Mouse (Mus musculus) right cerebral cortex, postnatal 10 days (tissue): ENCODE data around the gene Stard3.
"Not testable (repeated sequence)": the region's sequence is repeated elsewhere in the genome, so short reads cannot be mapped to it uniquely, and the experiment has no call there.

Source experiments
- DNase-seq, 2 experiments: peaks; one replicate each; pipeline ENCODE4 v3.0.0; 2021; ENCODE audit warnings: low spot score in 2 of 2

Gene Stard3

DNA sequence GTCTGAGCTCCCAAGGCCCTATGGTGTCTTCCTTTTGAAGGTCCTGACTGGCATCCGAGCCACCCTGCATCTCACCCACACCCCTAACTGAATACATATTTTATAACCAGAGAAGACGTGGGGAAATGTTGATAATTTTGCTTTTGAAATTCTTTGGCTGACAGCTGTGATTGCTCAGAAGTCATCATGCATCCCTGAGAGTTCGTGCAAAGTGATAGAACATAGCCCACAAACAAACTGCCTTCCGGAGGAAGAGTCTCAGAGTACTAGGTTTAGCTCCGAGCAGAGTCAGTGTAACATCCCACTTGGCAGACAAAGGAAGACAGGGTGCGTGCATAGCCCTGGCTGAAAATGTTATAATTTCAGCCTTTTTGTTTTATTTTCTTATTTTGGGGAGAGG, 15.1 kb downstream of the Stard3 start:
- no peak for DNase-seq

GRCm38 (mm10) chr11:98374266-98374665, 16.1 kb downstream of the Stard3 start:
- no peak for DNase-seq

DNA sequence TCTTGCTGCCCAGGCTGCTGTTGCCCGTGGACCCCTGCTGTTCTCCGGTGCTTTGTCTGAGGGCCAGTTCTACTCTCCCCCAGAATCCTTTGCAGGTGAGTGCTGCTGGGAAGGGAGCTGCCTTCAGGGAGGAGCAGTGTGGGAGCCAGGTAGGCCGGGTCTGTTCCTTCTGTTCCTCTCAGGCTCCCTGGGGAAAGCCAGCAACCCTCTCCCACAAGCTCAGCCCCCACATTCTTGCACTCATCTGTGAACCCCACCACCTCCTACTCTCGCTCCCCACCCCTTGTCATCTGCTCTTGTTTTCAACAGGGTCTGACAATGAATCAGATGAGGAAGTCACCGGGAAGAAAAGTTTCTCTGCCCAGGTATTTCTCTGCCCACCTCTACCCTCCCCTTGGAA, 18.6 kb downstream of the Stard3 start:
- no peak for DNase-seq

DNA sequence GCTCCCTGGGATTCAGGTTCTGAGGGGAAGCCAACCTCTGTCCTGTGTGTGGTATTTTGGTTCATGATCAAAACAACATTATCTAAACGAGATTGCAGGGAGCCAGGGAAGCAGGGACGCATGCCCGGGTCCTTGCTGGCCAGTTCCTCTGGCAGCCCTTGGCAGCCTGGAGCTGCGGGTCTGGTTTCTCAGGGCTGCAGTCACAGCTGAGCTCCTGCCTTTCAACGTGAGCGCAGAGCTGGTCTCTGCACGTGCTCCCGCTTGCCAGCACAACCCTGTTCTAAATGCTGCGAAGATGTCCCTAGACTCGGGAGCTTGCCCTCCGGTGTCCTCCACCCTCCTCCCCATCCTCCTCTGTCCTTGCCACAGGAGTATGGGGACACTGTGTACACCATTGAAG, 19.6 kb downstream of the Stard3 start:
- DNase-seq = no peak

- DNase-seq = no peak
These were observed 21.2 kb downstream of the Stard3 start for GRCm38 (mm10) chr11:98379379-98379778.

DNA sequence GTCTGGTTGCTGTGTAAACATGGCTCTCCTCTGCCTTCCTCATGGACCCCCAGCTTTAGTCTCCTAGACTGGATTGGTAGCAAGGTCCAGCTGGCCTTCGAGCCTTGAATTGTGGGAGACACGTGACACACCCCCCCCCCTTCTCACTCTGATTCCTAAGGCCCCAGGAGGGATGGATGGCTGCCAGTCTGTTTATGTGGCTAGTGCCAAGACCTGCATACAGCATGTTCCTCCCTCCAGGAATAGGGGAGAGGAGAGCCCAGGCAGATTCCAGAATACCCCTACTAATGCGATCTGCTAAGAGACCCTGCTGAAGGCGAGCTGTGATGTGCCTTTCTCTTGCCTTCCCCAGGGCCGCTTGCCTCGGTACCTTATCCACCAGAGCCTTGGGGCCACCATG, 21.9 kb downstream of the Stard3 start:
- DNase-seq = no peak

DNA sequence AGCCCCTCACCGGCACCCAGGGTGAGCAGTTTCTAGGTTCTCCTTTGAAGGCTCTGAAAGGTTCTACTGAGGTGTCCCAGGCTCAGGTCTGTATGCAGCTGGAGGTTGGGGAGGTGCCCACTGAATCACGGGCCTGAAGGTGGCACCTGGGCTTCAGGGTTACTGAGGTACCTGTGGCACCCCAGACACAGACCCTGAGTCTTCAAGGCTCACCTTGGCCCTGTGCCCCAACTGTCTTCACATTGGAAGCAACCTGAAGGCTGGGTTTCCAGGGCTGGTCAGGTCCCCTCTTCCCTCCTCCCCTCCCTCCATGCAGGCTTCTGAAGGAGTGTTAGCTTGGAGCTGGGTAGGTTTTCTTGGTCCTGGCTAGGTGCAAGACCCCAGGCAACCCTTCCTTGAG, 23.5 kb downstream of the Stard3 start:
- no peak for DNase-seq

DNA sequence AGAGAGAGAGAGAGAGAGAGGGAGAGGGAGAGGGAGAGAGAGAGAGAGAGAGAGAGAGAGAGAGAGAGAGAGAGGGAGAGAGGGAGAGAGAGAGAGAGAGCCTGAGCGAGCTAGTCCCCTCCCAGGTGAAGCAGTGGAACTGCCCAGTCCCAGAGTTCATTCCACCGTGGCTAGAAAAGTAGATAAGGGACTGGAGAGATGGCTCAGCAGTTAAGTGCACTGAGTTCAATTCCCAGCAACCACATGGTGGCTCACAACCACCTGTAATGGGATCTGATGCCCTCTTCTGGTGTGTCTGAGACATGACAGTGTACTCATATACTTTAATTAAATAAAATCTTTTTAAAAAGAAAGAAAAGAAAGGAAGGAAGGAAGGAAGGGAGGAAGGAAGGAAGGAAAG, 24.2 kb downstream of the Stard3 start:
- DNase-seq = not testable (repeated sequence)

DNA sequence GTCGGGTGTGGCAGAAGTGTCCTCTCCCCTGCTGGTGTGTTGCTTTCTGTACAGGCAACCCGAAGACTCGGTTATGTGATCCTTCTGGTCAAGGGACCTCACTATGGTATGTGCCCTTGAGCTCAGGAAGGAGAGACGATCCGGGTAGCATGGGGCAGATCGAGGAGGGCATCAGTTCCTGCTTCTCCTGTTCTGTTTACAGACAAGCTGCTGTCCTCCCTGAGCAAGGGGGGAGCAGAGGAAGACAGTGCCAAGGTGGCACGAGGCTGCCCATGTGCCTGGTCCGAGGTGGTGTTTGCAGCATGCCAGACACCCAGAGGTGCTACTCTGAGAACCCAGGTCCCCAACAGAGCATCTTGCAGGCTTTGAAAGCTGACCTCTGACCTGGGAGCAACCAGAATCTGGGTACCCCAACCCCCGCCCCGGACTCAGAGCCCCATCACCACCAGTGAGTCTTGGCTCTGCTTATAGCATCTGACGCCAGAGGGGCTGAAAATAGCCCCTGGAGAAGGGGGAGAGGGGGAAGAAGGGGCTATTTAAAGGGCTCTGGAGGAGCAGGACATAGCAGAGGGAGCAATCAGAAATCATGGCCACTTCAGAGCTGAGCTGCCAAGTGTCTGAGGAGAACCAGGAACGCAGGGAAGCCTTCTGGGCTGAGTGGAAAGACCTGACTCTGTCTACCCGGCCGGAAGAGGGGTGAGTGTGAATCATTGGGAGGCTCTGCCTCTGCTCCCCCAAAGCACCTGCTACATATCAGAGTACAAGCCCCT, 25.3 kb downstream of the Stard3 start, which contains the start of gene Tcap:
Gene Tcap (plus strand): TSS at position 551 of the 770 bp plus-strand sequence.
- DNase-seq = no peak

DNA sequence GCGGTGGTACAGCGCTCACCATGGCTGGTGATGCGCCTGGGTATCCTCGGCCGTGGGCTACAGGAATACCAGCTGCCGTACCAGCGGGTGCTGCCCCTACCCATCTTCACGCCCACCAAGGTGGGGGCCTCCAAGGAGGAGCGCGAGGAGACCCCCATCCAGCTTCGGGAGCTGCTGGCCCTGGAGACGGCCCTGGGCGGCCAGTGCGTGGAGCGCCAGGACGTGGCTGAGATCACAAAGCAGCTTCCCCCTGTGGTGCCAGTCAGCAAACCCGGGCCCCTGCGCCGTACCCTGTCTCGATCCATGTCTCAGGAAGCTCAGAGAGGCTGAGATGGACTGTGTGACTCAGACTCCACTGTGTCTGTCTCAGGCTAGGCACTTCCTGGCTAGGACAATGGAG, 26.0 kb downstream of the Stard3 start:
- no peak for DNase-seq

DNA sequence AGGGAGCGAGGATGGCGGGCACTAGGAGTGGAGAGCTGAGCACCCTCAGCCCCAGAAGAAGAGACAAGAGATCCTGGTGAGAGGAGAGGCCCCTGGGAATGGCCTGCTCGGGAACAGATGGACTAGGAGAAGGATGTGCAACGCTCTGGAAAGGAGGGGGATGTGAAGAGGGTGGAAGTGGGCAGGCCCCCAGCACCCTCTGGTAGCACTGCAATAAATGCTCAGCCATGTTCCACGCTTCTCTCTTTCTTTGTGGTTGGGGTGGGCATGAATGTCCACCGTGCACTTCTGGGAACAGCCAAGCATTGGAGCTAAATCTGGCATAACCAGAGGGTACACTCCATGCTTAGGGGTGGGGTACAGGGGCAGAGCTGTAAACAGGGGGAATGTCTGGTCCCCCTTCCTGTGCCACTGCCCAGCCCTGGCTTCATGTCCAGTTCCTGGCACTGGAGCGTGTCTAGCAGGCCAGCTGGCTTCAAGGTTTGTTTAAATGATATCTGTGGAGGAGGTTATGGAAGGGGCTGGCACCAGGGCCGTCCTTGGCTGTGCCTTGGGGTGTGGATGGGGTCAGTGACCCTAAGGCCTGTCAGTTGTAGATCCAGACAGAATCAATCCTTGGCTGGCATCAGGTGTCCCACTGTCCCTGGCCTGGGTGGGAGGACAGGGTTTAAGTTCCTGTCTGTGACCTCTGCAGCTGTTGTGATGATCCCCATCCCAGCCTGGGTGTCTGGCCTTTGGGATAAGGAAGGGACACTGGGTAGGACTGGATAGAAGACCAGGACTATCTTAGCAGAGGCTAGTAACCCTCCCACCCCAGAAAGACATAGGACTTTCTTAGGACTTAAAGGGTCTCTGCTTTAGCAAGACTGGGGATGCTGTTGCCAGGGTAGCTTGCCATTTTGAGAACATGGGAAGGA, 26.8 kb downstream of the Stard3 start:
- no peak for DNase-seq

DNA sequence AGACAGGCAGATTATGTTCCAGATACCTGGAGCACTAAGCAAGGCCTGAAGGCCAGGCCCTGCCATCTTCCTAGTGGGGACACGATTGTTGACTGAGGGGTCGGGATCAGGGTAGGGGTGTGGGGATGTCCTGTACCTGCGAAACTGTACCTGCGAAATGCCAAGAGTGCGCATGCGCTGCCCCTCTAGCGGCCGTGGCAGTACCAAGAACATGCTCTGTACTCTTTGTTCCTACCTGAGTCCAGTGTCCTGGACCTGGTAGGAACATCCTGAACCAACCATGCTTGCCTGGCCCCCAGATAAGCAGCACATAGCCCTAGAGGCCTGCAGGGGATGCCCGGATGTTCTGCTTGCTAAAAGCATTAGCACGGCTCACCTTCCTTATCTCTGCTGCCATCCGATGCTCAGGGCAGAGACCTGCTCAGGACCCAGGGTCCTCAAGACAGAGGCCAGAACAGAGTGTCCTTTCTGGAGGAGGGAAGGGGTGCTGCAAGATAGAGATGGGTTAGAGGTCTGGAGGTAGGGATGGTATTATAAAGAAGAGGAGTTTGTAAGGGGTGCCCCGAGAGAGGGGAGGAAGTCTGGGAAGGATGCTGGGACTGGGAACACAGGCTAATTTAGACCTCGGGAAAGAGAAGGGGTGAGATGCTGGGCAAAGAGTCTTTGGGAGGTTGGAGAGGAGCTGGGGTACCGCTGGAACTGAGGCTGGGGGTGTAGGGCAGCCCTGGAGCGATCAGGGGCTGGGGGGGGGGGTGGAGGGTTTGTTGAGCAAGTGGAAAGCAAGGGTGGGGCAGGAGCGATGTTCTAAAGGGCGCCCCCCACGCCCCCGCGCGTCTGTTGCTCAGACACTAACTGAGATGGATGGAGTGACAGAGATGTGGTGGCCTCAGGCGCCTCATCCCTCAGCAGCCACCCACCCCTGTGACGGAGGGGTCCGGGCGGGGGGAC, 27.7 kb downstream of the Stard3 start, which contains the start of gene Pnmt:
Gene Pnmt (plus strand): TSS at position 813 of the 948 bp plus-strand sequence.
- DNase-seq = no peak

GRCm38 (mm10) chr11:98386596-98386995, 28.4 kb downstream of the Stard3 start:
- no peak for DNase-seq

- DNase-seq = no peak
These were observed 28.9 kb downstream of the Stard3 start for GRCm38 (mm10) chr11:98387056-98387577.

DNA sequence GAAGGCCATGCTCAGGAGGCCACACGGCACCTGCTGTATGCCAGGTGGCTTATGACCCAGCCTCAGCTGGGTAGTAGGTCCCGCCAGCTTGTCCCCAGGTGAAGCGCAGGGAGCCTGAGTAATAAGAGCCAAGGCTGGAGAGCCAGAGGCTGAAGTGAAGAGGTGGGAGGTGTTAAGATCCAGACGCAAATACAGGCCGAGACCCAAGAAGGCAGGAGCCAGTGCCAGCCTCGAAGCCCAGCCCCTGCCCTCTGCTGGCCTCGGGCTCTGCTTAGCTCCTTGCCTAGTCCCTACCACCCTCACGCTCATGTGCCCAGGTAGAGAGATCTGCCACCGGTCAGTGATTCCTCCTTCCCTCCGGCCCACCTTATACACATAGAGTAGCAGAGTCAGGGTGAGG, 30.1 kb downstream of the Stard3 start:
- DNase-seq = no peak

GRCm38 (mm10) chr11:98389221-98389780, 31.1 kb downstream of the Stard3 start:
- DNase-seq = peak; percentile 73 to 82

- peak in 1 of 2 experiments; percentile 28 for DNase-seq
These were observed 32.0 kb downstream of the Stard3 start for GRCm38 (mm10) chr11:98390141-98390540.

DNA sequence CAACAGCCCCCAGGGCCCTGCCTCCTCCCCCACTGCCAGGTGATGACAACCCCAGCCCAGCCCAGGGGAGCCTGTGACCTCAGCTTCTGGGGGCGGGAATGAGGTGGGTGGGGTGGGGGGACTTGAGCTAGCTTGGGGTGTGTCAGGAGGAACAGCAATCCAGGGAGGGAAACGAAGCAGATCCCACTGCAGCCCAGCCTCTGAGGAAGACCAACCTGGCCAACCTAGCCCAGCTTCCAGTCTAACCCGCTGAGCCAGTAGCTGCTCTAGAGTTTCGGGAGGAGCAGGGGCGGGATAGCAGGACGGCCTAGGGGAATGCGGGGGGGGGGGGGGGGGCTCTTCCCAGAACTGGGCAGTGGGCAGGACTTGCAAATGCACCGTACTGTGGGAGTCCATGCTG, 33.9 kb downstream of the Stard3 start:
- DNase-seq = no peak

GRCm38 (mm10) chr11:98392645-98393044, 34.5 kb downstream of the Stard3 start:
- no peak for DNase-seq

DNA sequence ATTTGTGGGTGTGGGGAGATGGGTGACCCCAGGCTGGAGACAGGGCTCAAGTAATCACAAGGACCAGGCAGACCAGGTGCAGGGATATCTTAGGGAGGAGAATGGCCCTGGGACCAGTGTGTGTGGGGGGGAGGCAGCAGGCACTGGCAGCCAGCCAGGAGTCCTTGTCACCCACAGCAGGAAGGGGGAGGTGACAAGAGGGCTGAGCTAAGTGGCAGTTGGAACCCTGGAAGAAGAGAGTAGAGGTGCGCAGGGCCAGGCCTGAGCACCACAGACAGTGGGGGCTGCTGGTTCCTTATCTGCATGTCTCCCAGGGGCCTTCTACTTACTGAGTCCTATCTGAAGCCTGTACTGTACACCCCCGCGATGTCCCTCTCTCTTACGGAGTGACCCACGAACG, 35.1 kb downstream of the Stard3 start:
- peak in 1 of 2 experiments; percentile 29 for DNase-seq

- DNase-seq = no peak
These were observed 36.1 kb downstream of the Stard3 start for GRCm38 (mm10) chr11:98394301-98394700.
